Mouse (Mus musculus) liver, postnatal 0 days (tissue): ENCODE measurements around the gene Hoxb4.

ENCODE experiments used
- CTCF ChIP-seq: sonication (generic); IDR thresholded peaks from 2 replicates; pipeline ENCODE4 v1.5.1; 2016; ENCODE audit warnings: antibody characterized with exemption, low read depth
- EP300 ChIP-seq: IDR thresholded peaks from 2 replicates; pipeline ENCODE4 v1.6.1; 2016; ENCODE audit warnings: antibody characterized with exemption, low read depth, mild to moderate bottlenecking

DNA sequence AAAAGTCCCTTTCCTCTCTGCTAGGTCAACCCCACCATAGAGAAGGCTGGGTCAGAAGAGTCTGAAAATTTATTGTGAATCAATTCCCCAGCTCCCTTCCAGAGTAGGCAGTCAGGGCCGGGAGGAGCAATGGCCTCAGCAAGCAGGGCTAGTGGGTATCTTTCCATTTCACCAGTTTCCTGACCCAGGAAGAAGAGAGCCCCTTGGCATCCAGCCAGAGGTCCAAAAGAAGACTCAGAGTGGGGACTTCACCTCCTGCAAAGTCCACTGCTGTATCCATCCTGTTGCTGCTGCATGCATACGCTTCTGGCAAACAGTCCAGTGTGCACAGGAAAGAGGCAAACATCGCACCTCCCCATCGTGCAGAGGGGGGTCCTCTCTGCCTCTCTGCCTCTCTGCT is 42.2 kb upstream of the Hoxb4 start:
- TF ChIP-seq CTCF (no peak), EP300 (no peak)
